Mouse (Mus musculus) G1E-ER4 (cell line): ENCODE data around the gene Sult2b1. TPM values are rescaled to one million over a fixed set of nuclear protein-coding genes. Genes with fewer than 3 reads are reported as not detected.

Source experiments
- GATA1 ChIP-seq: IDR thresholded peaks from one replicate; pipeline ENCODE4 v1.8.0; 2012; ENCODE audit warnings: low read length, inconsistent platforms
- polyA plus RNA-seq: library from polyadenylated mRNA; stranded (reverse); fragments of >175 nt; gene quantifications from 2 replicates; pipeline ENCODE4 v1.2.3, GENCODE M21; 2012

The Sult2b1 gene
- polyA plus RNA-seq, 1 experiment: not detected

- no peak for TF ChIP-seq GATA1
Measured at GRCm38 (mm10) chr7:45685811-45686210, 98.7 kb downstream of the Sult2b1 start.

DNA sequence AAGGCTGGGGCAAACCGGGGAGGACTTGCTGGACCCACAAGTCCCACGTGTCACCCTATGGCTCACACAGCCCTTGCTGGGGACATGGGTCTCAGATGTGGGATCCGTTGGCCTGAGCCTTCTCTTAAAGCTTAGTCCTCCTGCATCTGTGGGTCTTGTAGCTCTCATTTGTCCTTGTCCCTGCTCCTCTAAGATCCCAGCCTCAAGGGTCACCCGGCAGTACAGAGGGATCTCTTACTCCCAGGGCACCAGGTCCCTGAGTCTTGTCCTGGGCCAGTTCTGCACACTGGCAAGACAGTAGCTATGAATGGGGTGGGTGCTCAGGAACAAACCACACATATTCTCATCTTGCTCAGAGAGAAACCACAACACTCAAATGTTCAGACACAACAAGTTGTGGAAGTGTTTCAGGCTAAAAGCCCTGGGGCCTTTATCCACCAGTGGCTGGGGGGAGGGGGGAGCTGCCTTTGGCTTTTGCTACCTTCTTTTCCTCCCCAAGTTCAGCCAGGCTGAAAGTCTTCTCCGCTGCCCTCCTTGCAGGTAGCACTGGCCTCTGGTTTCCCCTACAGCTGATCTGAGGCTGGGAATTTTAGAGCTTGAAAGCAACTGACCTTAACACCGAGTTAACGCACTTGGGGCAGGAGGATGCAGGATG lies 100.9 kb downstream of the Sult2b1 start, which contains the start of gene Ntn5:
Gene Ntn5 (plus strand): TSS at position 627 of the 655 bp plus-strand sequence.
- TF ChIP-seq GATA1: no peak

DNA sequence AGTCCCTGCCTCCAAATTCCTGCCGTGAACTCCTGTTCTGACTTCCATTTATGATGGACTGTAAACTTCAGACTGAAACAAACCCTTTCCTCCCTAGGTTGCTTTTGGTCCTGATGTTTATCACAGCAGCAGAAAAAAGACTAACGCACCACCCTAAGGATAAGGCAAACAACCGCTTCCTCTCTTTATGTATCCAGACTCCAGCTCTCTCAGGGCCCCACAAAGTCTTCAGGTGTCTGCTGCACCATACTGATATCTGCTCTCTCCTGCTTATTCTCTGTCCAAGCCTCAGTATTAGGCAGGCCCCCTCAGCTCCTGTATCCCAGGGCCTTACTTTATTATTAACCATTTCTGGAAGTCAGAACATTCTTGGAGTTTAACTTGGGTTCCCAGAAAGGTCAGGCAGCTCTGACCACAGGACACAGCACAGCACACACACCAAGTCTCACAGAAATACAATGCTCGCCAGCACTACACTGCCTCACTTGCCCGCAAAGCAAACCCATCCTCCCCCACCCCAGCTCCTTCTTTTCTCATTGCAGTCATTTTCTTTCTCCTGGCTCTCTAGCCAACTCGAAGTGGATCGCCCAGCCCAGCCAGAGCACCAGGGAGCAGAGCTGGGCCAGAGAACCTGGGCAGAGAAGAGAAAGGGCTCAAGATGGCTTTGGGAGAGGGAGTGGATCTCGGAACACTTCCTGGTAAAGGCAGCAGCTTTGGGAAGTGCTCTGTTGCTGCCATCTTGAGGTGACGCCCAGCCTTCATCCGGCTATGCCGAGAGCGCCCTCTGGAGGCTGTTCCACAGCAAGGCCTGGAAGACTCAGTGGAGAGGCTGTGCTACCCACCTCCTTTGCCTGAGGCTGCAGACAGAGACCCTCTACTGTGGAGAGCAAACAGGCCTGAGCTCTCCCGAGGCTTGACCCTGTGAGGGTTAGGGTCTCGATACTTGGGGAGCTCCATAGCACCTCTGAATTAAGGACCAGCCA lies 102.0 kb downstream of the Sult2b1 start:
- TF ChIP-seq GATA1: no peak

DNA sequence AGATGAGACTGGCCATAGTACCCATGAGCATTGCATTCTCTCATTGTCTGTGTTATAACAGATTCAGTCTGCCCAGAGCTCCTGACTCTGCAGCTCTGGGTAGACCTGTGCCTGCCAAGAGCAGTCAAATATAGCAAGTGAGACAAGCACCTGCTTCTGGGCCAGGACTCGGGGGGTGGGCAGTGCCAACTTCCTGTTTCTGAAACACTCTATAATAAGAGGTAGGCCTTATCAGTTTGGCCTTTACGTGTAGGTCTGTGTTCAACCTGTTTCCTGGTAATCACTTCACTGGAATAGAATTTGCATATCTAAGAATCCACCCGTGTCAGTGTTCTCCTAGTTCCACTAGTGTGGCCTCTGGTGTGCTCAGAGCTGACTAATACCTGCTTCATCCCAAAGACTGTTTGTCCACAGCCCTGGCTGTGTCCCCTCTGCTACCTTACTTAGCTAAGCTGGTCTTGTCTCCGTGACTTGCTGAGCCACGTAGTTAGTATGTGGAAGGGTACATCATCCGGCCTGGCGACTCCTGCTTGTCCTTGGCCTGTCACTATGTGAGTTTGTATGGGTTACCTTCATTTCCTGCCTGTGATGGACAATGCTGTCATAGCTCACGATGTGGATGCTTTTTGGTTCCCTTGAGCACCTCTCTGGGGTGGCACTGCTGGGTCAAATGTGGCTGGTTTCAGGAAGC lies 103.3 kb downstream of the Sult2b1 start:
- TF ChIP-seq GATA1: peak; percentile 5

Other genes starting within 250 kb of the Sult2b1 start
- 10.6 and 11.5 TPM in 2 replicates for gene Hsd17b14, start 229.8 kb downstream of the Sult2b1 start, polyA plus RNA-seq
- gene Bcat2, start 214.5 kb downstream of the Sult2b1 start, polyA plus RNA-seq: 83.5 and 192 TPM in 2 replicates
- gene Fgf21, start 169.2 kb downstream of the Sult2b1 start, polyA plus RNA-seq: not detected in 2 replicates
- gene Fut1, start 167.4 kb downstream of the Sult2b1 start, polyA plus RNA-seq: not detected in 2 replicates
- gene Izumo1, start 162.9 kb downstream of the Sult2b1 start, polyA plus RNA-seq: 0.11 and 0.14 TPM in 2 replicates
- gene Rasip1, start 157.2 kb downstream of the Sult2b1 start, polyA plus RNA-seq: 1.2 and 1.6 TPM in 2 replicates
- not detected in 2 replicates for gene Mamstr, start 144.7 kb downstream of the Sult2b1 start, polyA plus RNA-seq
- not detected in 2 replicates for gene Fut2, start 118.3 kb downstream of the Sult2b1 start, polyA plus RNA-seq
- gene Ntn5, start 100.6 kb downstream of the Sult2b1 start, polyA plus RNA-seq: 0.11 TPM in 1 of 2 replicates, not detected in the other
- not detected in 2 replicates for gene Sec1, start 90.3 kb downstream of the Sult2b1 start, polyA plus RNA-seq
- gene Car11, start 84.8 kb downstream of the Sult2b1 start, polyA plus RNA-seq: 0.37 and 0.79 TPM in 2 replicates
- 22.4 and 28.4 TPM in 2 replicates for gene Dbp, start 79.6 kb downstream of the Sult2b1 start, polyA plus RNA-seq
- gene Rpl18, start 69.2 kb downstream of the Sult2b1 start, polyA plus RNA-seq: 18,264 and 20,873 TPM in 2 replicates
- gene Sphk2, start 66.7 kb downstream of the Sult2b1 start, polyA plus RNA-seq: 172 and 187 TPM in 2 replicates
- gene Fam83e, start 63.5 kb downstream of the Sult2b1 start, polyA plus RNA-seq: 1.2 TPM in 2 replicates
- gene Spaca4, start 58.9 kb downstream of the Sult2b1 start, polyA plus RNA-seq: not detected in 2 replicates
- gene Lmtk3, start 931 bp downstream of the Sult2b1 start, polyA plus RNA-seq: 0.03 and 0.04 TPM in 2 replicates
- 117 and 133 TPM in 2 replicates for gene Cyth2, start 29.9 kb upstream of the Sult2b1 start, polyA plus RNA-seq
- gene Kcnj14, start 40.1 kb upstream of the Sult2b1 start, polyA plus RNA-seq: 1.1 and 1.3 TPM in 2 replicates
- gene Grwd1, start 46.3 kb upstream of the Sult2b1 start, polyA plus RNA-seq: 126 and 128 TPM in 2 replicates
- 249 and 281 TPM in 2 replicates for gene Kdelr1, start 88.1 kb upstream of the Sult2b1 start, polyA plus RNA-seq
- 0.02 TPM in 2 replicates for gene Grin2d, start 93.7 kb upstream of the Sult2b1 start, polyA plus RNA-seq
- 80.3 and 80.6 TPM in 2 replicates for gene Syngr4, start 112.0 kb upstream of the Sult2b1 start, polyA plus RNA-seq
- gene Tmem143, start 112.3 kb upstream of the Sult2b1 start, polyA plus RNA-seq: 44.3 and 60.2 TPM in 2 replicates
- gene Emp3, start 136.7 kb upstream of the Sult2b1 start, polyA plus RNA-seq: 1.4 and 2.5 TPM in 2 replicates
- gene Ccdc114, start 139.4 kb upstream of the Sult2b1 start, polyA plus RNA-seq: not detected in 2 replicates
- gene Abcc6, start 245.6 kb upstream of the Sult2b1 start, polyA plus RNA-seq: 0.02 and 0.05 TPM in 2 replicates
- 203 and 209 TPM in 2 replicates for gene Nomo1, start 249.0 kb upstream of the Sult2b1 start, polyA plus RNA-seq